Mouse (Mus musculus) kidney, postnatal 0 days (tissue): ENCODE measurements at regions not wholly inside any gene's neighbourhood (a gene's known extent, or its start where the extent isn't known, plus 50 kb on each side); places are given as distances from the start of the nearest gene placed in this dataset.
A peak's percentile ranks its signal among the peaks of the same experiment; 100 is the strongest.

Experiments
- ATAC-seq: fragments of 200-750 bp; cut with Nextera tagmentation; replicated peaks from 2 replicates; pipeline ENCODE4 v1.8.0; 2017; ENCODE audit warnings: low read depth, moderate number of reproducible peaks, moderate TSS enrichment, moderate library complexity; ENCODE audit not compliant: low FRiP score
- DNase-seq: peaks from one replicate; pipeline ENCODE4 v3.0.0-alpha.2; 2016; ENCODE audit warnings: low spot score
- H3K27ac ChIP-seq: fragments of 300-500 bp; sonication (generic); 2 replicates; pipeline ENCODE4 v1.5.1; 2014; ENCODE audit warnings: mild to moderate bottlenecking
- H3K27me3 ChIP-seq: fragments of 300-500 bp; sonication (generic); 2 replicates; pipeline ENCODE4 v1.6.1; 2014; ENCODE audit warnings: low read length, mixed read lengths; ENCODE audit not compliant: insufficient read depth
- H3K36me3 ChIP-seq: fragments of 300-500 bp; sonication (generic); 2 replicates; pipeline ENCODE4 v1.6.1; 2014; ENCODE audit warnings: low read length, mixed read lengths; ENCODE audit not compliant: insufficient read depth
- H3K4me1 ChIP-seq: fragments of 300-500 bp; sonication (generic); replicated peaks from 2 replicates; pipeline ENCODE4 v1.6.1; 2014; ENCODE audit warnings: antibody characterized with exemption, low read length, mixed read lengths; ENCODE audit not compliant: insufficient read depth
- H3K4me2 ChIP-seq: fragments of 300-500 bp; sonication (generic); 2 replicates; pipeline ENCODE4 v1.6.1; 2014; ENCODE audit warnings: mild to moderate bottlenecking, low read length, moderate library complexity, mixed read lengths
- H3K4me3 ChIP-seq: fragments of 300-500 bp; sonication (generic); replicated peaks from 2 replicates; pipeline ENCODE4 v1.5.1; 2014; ENCODE audit warnings: low read depth, low read length
- H3K9ac ChIP-seq: fragments of 300-500 bp; sonication (generic); 2 replicates; pipeline ENCODE4 v1.6.1; 2014; ENCODE audit warnings: low read depth, low read length
- H3K9me3 ChIP-seq: fragments of 300-500 bp; sonication (generic); replicated peaks from 2 replicates; pipeline ENCODE4 v1.6.1; 2016; ENCODE audit warnings: low read length, inconsistent platforms, mixed read lengths
- CTCF ChIP-seq: IDR thresholded peaks from 2 replicates; pipeline ENCODE4 v1.5.1; 2016; ENCODE audit warnings: antibody characterized with exemption, low read depth, mild to moderate bottlenecking, moderate library complexity
- WGBS: fragments of 180-500 bp; shearing (Covaris S2); extraction: QIAGEN DNeasy Blood & Tissue Kit; methylation state at CpG from one replicate; pipeline ENCODE4 v1.1.7; 2014; 5-methylcytosine and 5-hydroxymethylcytosine counted together

- no peak overlapping the region for H3K4me2 ChIP-seq
- DNase-seq (peak; percentile 1), ATAC-seq (no peak)
- WGBS = 72% methylated on average over 3 of the region's 3 CpGs
- no peaks in the 10 kb centered on the region for H3K9me3 ChIP-seq
- no peaks in the 10 kb centered on the region for H3K27me3 ChIP-seq
- no peak overlapping the region for H3K4me3 ChIP-seq
- H3K27ac ChIP-seq = no peak overlapping the region
- H3K36me3 ChIP-seq = no peaks in the 10 kb centered on the region
- H3K9ac ChIP-seq = no peak overlapping the region
- no peaks in the 10 kb centered on the region for H3K4me1 ChIP-seq
- peak; percentile 53 for TF ChIP-seq CTCF
These were observed 728.8 kb downstream of the Brinp3 start for GRCm38 (mm10) chr1:147223232-147223925.

GRCm38 (mm10) chr1:147237565-147237964 lies 743.0 kb downstream of the Brinp3 start:
- ATAC-seq = no peak
- TF ChIP-seq CTCF = no peak
- 64% methylated on average over 3 of the region's 3 CpGs for WGBS

GRCm38 (mm10) chr1:147239108-147239507 lies 744.5 kb downstream of the Brinp3 start:
- Histone ChIP-seq H3K36me3 (no peaks in the 10 kb centered on the region), H3K27me3 (no peaks in the 10 kb centered on the region), H3K4me2 (no peak overlapping the region), H3K27ac (no peak overlapping the region), H3K4me3 (no peak overlapping the region), H3K4me1 (no peaks in the 10 kb centered on the region), H3K9ac (no peak overlapping the region), H3K9me3 (no peaks in the 10 kb centered on the region)
- DNase-seq (no peak), ATAC-seq (no peak)
- WGBS = 66% methylated on average over 3 of the region's 3 CpGs
- no peak for TF ChIP-seq CTCF

More at GRCm38 (mm10) chr1:147237565-147237964, 743.0 kb downstream of the Brinp3 start:
- H3K36me3 ChIP-seq = no peaks in the 10 kb centered on the region
- no peak overlapping the region for H3K9ac ChIP-seq
- no peaks in the 10 kb centered on the region for H3K9me3 ChIP-seq
- H3K27ac ChIP-seq = no peak overlapping the region
- no peaks in the 10 kb centered on the region for H3K4me1 ChIP-seq
- H3K4me2 ChIP-seq = no peak overlapping the region
- no peaks in the 10 kb centered on the region for H3K27me3 ChIP-seq
- no peak overlapping the region for H3K4me3 ChIP-seq
- DNase-seq = no peak

GRCm38 (mm10) chr1:147273324-147273723 lies 778.8 kb downstream of the Brinp3 start:
- no peaks in the 10 kb centered on the region for H3K36me3 ChIP-seq
- H3K4me2 ChIP-seq = no peak overlapping the region
- H3K27me3 ChIP-seq = no peaks in the 10 kb centered on the region
- H3K9me3 ChIP-seq = no peaks in the 10 kb centered on the region
- no peak overlapping the region for H3K27ac ChIP-seq
- H3K4me3 ChIP-seq = no peak overlapping the region
- H3K4me1 ChIP-seq = no peaks in the 10 kb centered on the region
- WGBS = 90% methylated on average over 1 of the region's 1 CpGs
- no peak for TF ChIP-seq CTCF
- ATAC-seq (no peak), DNase-seq (no peak)
- H3K9ac ChIP-seq = no peak overlapping the region

GRCm38 (mm10) chr1:147291119-147291518 lies 796.6 kb downstream of the Brinp3 start:
- Histone ChIP-seq H3K4me3 (no peak overlapping the region), H3K9ac (no peak overlapping the region), H3K9me3 (no peaks in the 10 kb centered on the region), H3K4me2 (no peak overlapping the region), H3K27me3 (no peaks in the 10 kb centered on the region), H3K36me3 (no peaks in the 10 kb centered on the region), H3K27ac (no peak overlapping the region), H3K4me1 (no peaks in the 10 kb centered on the region)
- DNase-seq (no peak), ATAC-seq (no peak)
- 86% methylated on average over 3 of the region's 3 CpGs for WGBS
- no peak for TF ChIP-seq CTCF

GRCm38 (mm10) chr1:147309246-147309645 lies 814.7 kb downstream of the Brinp3 start:
- H3K4me1 ChIP-seq = no peaks in the 10 kb centered on the region
- H3K4me3 ChIP-seq = no peak overlapping the region
- H3K9me3 ChIP-seq = no peaks in the 10 kb centered on the region
- no peak overlapping the region for H3K4me2 ChIP-seq
- no peak for DNase-seq
- H3K27me3 ChIP-seq = no peaks in the 10 kb centered on the region
- WGBS = 71% methylated on average over 1 of the region's 1 CpGs
- no peak overlapping the region for H3K9ac ChIP-seq
- H3K27ac ChIP-seq = no peak overlapping the region
- H3K36me3 ChIP-seq = no peaks in the 10 kb centered on the region
- ATAC-seq = no peak
- no peak for TF ChIP-seq CTCF
